Mouse (Mus musculus) cerebellum, postnatal 4 days (tissue): Measurements from ENCODE around the gene Elof1.
"Not testable (repeated sequence)": the region's sequence is repeated elsewhere in the genome, so short reads cannot be mapped to it uniquely, and the experiment has no call there.

Source experiments
- DNase-seq, 2 experiments: peaks; one replicate each; pipeline ENCODE4 v3.0.0; 2022; ENCODE audit warnings: low spot score in 2 of 2, mixed read lengths in 1 of 2

The Elof1 gene

DNA sequence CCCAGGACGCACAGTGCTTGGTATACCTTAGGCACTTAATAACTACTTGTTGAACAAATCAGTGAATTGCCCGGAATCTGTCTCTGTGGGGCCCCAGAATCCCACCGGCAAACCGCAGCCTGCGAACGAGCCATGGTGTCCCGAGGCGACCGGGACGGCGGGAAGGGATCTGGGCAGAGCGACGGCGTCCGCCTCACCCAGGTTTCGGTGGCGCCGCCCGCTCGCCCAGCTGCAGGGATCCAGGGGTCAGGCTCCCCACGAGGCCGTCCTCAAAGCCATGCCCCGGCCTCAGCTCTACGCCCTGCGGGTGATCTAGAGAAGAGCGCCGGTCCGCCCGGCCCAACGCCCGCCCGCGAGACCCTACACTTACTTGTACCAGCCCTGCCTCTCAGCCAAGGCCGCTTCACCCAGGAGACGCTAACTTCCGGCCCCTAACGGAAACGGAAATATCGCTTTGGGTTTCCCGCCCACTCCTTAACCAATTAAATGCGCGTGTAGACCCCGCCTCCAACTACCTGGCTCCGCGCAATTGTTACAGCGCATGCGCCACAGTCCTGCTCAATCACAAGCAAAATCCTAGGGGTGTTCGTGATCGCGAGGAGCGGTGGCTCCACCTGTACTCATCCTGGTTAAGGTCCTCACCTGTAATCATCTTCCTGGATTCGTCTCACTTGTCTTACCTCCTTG lies at the start of gene Elof1:
Gene Elof1, minus strand, starts transcription at position 433 of the 687 bp plus-strand sequence.
- peak; percentile 77 to 87 for DNase-seq

DNA sequence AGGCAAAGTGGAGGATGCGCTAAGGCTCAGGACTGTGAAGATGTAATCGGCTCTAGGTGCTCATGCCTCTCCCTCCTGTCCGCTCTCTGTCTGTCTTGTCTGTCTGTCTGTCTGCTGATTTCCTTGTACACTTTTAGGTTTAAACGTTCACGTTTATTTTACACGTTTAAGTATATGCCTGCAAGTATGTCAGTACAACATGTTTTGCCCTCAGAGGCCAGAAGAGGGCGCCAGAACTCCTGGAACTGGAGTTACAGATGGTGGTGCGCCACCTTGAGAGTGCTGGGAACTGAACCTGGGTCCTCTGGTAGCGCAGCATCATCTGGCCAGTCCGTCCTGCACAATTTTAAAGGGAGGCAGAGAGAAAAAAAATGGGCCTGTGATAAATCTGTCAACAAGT lies 49.7 kb upstream of the Elof1 start:
- DNase-seq = no peak

GRCm38 (mm10) chr9:22165964-22166363 lies 49.0 kb upstream of the Elof1 start:
- no peak for DNase-seq

DNA sequence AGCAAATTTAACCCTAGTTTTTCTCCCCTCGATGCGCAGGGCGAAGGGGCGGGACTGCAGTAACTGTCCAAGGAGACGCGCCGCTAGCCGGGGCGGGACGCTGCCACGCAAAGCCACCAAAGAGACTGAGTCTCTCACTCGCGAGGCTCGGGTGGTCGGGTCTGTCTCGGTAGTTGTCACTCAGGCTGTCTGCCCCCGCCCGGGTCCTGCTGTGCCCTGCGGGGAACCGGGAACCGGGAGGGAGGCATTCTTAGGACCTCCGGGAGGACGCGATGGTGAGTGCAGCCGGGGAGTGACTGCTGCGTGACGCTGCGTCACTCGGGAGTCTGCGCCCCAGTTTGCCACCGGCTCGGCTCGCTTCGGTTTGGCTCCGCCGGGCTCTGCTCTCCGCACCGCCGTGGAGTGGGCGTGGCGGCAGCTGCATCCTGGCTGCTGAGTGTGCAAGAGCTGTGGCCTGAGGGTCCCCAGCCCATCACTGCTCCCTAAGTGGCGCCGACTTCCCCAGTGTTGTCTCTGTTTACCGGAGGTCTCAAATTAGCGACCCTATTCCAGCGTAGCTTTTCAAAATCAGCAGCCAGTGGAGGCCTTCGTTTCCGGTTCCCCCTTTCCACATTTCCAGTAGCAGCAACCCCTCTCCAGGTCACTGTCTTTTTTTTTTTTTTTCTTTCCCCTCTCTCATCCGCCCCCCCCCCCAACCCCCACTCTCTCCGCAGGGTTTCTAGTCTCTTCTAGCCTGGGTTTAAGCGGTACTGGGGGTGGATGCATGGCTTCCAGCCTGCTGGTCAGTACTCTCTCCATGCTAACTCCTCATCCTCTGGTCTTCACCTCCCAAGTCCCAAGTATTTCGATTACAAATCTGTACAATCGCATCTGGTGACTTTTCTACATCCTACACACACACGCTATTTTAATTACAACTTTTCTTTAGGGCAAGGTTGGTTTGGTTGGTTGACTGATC lies 48.0 kb upstream of the Elof1 start:
- DNase-seq = peak in 1 of 2 experiments; percentile 38

DNA sequence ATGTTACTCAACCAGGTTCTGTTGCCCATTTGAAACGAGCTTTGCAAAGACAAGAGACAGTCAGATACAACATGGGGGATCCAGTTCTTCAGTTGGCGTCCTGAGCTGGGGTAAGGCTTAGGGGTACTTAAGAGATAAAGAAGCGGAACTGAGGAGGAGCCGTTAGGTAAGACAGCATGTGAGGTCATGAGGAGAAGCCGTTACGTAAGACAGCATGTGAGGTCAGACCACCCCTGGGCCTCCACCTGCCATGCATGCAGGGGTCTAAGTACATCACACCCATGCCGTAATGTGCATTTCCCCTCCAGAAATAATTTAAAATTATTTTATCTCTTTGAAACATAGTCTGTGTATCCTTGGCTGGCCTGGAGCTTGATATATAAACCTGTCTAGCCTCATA lies 45.9 kb upstream of the Elof1 start:
- no peak for DNase-seq

GRCm38 (mm10) chr9:22162305-22162704 lies 45.3 kb upstream of the Elof1 start:
- DNase-seq = no peak

DNA sequence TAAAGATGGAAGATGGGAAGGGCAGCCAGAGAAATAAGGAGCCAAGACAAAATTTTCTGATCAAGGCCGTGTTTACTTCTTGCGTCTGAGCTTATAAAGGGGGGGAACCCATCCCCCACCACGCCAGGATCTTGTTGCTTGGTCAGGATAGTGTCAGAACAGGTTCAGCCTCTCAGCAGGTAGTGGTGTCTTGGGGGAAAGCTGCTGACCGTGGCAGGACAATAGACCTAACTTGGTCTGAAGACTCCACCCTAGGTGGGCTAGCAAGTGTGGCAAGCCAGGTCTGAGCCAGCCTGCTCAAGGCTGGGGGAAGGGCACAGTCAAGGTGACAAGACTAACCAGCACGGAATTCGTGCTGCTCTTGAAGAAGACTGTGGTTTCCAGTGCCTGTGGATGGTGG lies 44.3 kb upstream of the Elof1 start:
- no peak for DNase-seq

DNA sequence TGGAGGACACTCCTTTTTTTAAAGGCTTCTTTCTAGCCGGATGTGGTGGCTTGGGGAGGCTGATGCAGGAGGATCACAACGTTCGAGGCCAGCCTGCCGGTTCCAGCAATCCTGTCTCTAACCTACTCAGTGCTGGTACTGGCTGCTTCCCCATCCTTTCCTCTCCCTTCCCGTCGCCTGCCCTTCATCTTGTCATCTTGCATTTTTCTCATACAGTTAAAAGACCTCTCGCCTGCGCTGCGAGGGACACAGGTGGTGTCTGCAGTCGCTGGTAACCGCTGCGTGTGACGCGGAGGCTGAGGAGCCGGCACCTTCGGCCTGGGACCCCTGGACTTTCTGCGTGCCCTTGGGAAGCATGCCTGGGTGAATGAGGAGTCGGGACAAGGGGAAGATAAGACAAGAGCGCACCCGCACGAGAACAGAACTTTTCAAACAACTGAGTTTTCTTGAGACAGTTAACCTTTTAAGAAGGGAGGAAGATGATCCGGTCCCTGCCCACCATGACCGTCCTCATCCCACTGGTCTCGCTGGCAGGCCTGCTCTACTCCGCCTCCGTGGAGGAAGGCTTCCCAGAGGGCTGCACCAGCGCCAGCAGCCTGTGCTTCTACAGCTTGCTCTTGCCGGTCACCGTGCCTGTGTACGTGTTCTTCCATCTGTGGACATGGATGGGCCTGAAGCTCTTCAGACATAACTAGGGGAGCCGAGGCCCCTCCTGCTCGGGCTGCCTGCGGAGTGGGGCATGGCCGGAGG lies 40.7 kb upstream of the Elof1 start:
- DNase-seq = no peak

- DNase-seq = peak; percentile 97 to 99
Measured at GRCm38 (mm10) chr9:22156497-22157245, 39.7 kb upstream of the Elof1 start, which contains the start of gene Pigyl. TSS of gene Pigyl (plus strand) at chr9:22156846.

DNA sequence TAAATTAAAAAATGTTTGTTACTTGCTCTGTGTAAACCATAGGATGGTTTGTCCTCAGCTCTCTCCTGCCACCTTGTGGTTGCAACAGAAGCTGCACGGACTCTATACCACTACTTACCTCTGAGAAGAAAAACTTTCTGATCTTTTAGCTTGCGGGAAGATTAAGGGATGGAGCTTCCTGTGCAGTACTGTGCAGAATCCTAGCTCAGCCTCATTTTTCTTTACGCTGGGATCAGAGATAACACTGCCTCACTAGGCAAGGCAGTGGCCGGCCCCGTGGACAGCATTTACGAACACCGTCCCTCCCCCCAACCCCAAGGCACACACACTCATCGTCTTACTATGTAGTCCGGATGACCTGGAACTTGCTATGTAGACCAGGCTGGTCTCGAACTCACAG lies 38.6 kb upstream of the Elof1 start:
- DNase-seq = peak in 1 of 2 experiments; percentile 72

DNA sequence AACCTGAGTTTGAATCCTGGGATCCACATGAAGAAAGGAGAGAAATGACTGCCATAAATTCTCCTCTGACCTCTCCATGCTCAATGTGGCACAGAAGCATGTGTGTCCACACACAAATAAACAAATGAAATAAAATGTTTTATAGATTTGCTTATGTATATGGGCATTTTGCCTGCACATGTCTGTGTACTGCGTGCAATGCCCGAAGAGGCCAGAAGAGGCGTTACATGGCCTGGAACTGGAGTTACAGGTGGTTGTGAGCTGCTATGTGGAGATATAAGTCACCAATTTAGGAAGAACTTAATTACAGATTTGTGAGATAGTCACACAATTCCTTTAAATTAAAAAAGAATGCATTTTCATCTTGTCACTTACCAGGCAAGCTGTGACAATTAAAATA lies 36.8 kb upstream of the Elof1 start:
- no peak for DNase-seq

DNA sequence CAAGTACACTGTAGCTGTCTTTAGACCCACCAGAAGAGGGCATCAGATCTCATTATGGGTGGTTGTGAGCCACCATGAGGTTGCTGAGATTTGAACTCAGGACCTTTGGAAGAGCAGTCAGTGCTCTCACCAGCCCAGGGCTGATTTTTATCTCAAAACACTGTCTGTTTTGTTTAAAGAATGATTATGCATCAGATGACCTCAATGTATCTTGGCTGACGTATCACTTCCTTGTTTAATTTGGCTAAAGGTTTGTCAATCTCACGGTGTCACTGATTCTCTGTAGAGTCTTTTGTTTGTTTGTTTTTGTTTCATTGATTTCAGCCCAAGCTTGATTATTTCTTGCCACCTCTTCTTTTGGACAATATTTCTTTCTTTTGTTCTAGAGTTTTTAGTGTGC lies 34.0 kb upstream of the Elof1 start:
- no peak for DNase-seq

GRCm38 (mm10) chr9:22150249-22150693 lies 33.3 kb upstream of the Elof1 start:
- DNase-seq = not testable (repeated sequence)

- no peak for DNase-seq
Measured at GRCm38 (mm10) chr9:22149426-22150248, 32.7 kb upstream of the Elof1 start.

- DNase-seq = no peak
Measured at GRCm38 (mm10) chr9:22144304-22144965, 27.5 kb upstream of the Elof1 start.

GRCm38 (mm10) chr9:22143108-22144037 lies 26.4 kb upstream of the Elof1 start:
- peak; percentile 82 to 91 for DNase-seq

DNA sequence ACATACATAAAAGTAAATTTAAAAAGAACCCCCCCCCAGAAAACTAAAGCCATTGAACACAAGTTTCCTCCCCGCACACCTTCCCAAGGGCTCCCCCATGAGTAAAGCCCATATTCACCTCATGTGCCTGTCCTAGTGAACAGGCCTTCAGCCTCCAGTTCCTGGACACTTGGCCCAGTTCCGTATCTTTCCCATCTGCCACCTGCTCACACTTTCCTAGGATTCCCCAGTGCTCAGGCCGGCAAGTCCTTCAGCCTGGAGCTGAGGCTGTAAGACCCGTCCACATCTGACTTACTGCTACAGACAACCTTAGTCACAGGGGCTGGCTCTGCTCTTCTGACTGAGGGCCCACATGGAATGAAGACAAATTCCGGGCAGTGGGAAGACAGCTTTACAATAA lies 22.8 kb upstream of the Elof1 start:
- no peak for DNase-seq

- DNase-seq = peak in 1 of 2 experiments; percentile 47
Measured at GRCm38 (mm10) chr9:22138480-22138879, 21.5 kb upstream of the Elof1 start.
